Mouse (Mus musculus) CD8-positive naive resting alpha-beta T cell, adult 2 months (primary cell): ENCODE measurements around the gene Apba2.

Source experiments
- DNase-seq, 2 experiments: peaks; one replicate each; pipeline ENCODE4 v3.0.0; 2022; ENCODE audit warnings: low read depth in 2 of 2, low spot score in 2 of 2

Gene Apba2

GRCm38 (mm10) chr7:64651963-64652362, 150.5 kb downstream of the Apba2 start:
- no peak for DNase-seq

GRCm38 (mm10) chr7:64656787-64657186, 155.3 kb downstream of the Apba2 start:
- no peak for DNase-seq

GRCm38 (mm10) chr7:64658914-64659313, 157.4 kb downstream of the Apba2 start:
- DNase-seq: no peak

- no peak for DNase-seq
These were observed 157.8 kb downstream of the Apba2 start for GRCm38 (mm10) chr7:64659328-64659727.

- DNase-seq: no peak
These were observed 161.0 kb downstream of the Apba2 start for GRCm38 (mm10) chr7:64662506-64662905.

GRCm38 (mm10) chr7:64663600-64663999, 162.1 kb downstream of the Apba2 start:
- no peak for DNase-seq

GRCm38 (mm10) chr7:64665120-64665519, 163.6 kb downstream of the Apba2 start:
- DNase-seq: no peak

- no peak for DNase-seq
These were observed 164.3 kb downstream of the Apba2 start for GRCm38 (mm10) chr7:64665716-64666298.

- DNase-seq: no peak
These were observed 166.5 kb downstream of the Apba2 start for GRCm38 (mm10) chr7:64667959-64668358.

- DNase-seq: no peak
These were observed 178.4 kb downstream of the Apba2 start for GRCm38 (mm10) chr7:64679771-64680479.

- no peak for DNase-seq
These were observed 183.4 kb downstream of the Apba2 start for GRCm38 (mm10) chr7:64684893-64685292.

GRCm38 (mm10) chr7:64688115-64688817, 186.8 kb downstream of the Apba2 start:
- no peak for DNase-seq

- no peak for DNase-seq
These were observed 190.3 kb downstream of the Apba2 start for GRCm38 (mm10) chr7:64691831-64692230.

- no peak for DNase-seq
These were observed 193.4 kb downstream of the Apba2 start for GRCm38 (mm10) chr7:64694937-64695336.

GRCm38 (mm10) chr7:64696521-64697281, 195.2 kb downstream of the Apba2 start:
- no peak for DNase-seq

- DNase-seq: no peak
These were observed 196.4 kb downstream of the Apba2 start for GRCm38 (mm10) chr7:64697791-64698337.

- no peak for DNase-seq
These were observed 202.6 kb downstream of the Apba2 start for GRCm38 (mm10) chr7:64704060-64704595.

GRCm38 (mm10) chr7:64708176-64708575, 206.7 kb downstream of the Apba2 start:
- DNase-seq: no peak

- DNase-seq: no peak
These were observed 208.2 kb downstream of the Apba2 start for GRCm38 (mm10) chr7:64709520-64710262.

GRCm38 (mm10) chr7:64716286-64716685, 214.8 kb downstream of the Apba2 start:
- no peak for DNase-seq
